Mouse (Mus musculus) neural tube, embryonic 11.5 days (tissue): ENCODE measurements around the gene Zbtb18. TPM values are rescaled to one million over a fixed set of nuclear protein-coding genes. Genes with fewer than 3 reads are reported as not detected.

ENCODE experiments used
- ATAC-seq: fragments of 200-750 bp; cut with Nextera tagmentation; 2 replicates; pipeline ENCODE4 v1.8.0; 2017; ENCODE audit warnings: moderate number of reproducible peaks, mild to moderate bottlenecking, moderate TSS enrichment, moderate library complexity; ENCODE audit not compliant: insufficient read depth, low FRiP score, low TSS enrichment
- DNase-seq: peaks from one replicate; pipeline ENCODE4 v3.0.0-alpha.2; 2015; ENCODE audit warnings: low spot score
- H3K27ac ChIP-seq: fragments of 300-500 bp; sonication (generic); 2 replicates; pipeline ENCODE4 v1.5.1; 2014; ENCODE audit warnings: low read depth, mild to moderate bottlenecking, low read length
- H3K27me3 ChIP-seq: fragments of 300-500 bp; sonication (generic); 2 replicates; pipeline ENCODE4 v1.6.1; 2014; ENCODE audit warnings: mild to moderate bottlenecking, low read length, mixed read lengths; ENCODE audit not compliant: control insufficient read depth, insufficient read depth
- H3K36me3 ChIP-seq: fragments of 300-500 bp; sonication (generic); 2 replicates; pipeline ENCODE4 v1.6.1; 2014; ENCODE audit warnings: mild to moderate bottlenecking, low read length, moderate library complexity, mixed read lengths; ENCODE audit not compliant: control insufficient read depth, insufficient read depth
- H3K4me1 ChIP-seq: fragments of 300-500 bp; sonication (generic); 2 replicates; pipeline ENCODE4 v1.6.1; 2014; ENCODE audit warnings: low read length, mixed read lengths; ENCODE audit not compliant: control insufficient read depth, insufficient read depth
- H3K4me2 ChIP-seq: fragments of 300-500 bp; sonication (generic); 2 replicates; pipeline ENCODE4 v1.6.1; 2014; ENCODE audit warnings: low read depth, mild to moderate bottlenecking, moderate library complexity
- H3K4me3 ChIP-seq: fragments of 300-500 bp; sonication (generic); 2 replicates; pipeline ENCODE4 v1.5.1; 2014; ENCODE audit warnings: low read depth, low read length
- H3K9ac ChIP-seq: fragments of 300-500 bp; sonication (generic); 2 replicates; pipeline ENCODE4 v1.6.1; 2014; ENCODE audit warnings: mild to moderate bottlenecking, low read length
- H3K9me3 ChIP-seq: fragments of 300-500 bp; sonication (generic); 2 replicates; pipeline ENCODE4 v1.6.1; 2016; ENCODE audit warnings: low read length; ENCODE audit not compliant: control insufficient read depth
- WGBS: fragments of 180-500 bp; shearing (Covaris S2); extraction: QIAGEN DNeasy Blood & Tissue Kit; methylation state at CpG from one replicate; pipeline ENCODE4 v1.1.7; 2014; 5-methylcytosine and 5-hydroxymethylcytosine counted together
- polyA plus RNA-seq: library from polyadenylated mRNA; unstranded; fragments of >200 nt; fragmentation: Nextera tagmentation; extraction: Ambion mirVana; gene quantifications from 2 replicates; pipeline ENCODE4 v1.2.1, GENCODE M21; 2014

Gene Zbtb18
- polyA plus RNA-seq, 1 experiment from 2014 or later = 11.6 TPM

DNA sequence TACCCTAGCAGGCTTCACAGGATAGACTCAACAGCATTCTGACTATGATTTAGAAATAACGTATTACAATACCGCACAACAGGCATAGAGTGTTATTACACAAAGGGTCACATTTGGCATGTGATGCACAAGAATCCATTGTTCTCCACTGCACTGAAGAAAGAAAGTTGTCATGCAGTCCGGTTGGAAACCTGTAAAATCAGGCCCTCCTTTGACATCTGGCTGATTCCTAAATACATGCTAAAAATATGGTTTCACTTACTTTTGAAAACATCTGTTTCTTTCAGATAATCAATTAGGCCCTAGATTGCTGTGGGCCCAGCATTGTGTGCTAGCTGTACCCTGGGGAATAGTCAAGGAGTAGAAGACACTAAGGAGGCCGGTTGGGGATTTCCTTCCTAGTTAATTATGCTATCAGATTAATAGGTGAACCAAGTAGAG lies 9.9 kb downstream of the Zbtb18 start:
- Histone ChIP-seq H3K9ac (no peak overlapping the region), H3K27ac (peak overlapping the region; percentile 2; the same call in 1 of the 2 replicates), H3K27me3 (no peaks in the 10 kb centered on the region), H3K9me3 (no peaks in the 10 kb centered on the region), H3K4me2 (no peak overlapping the region), H3K36me3 (peaks cover 6% of the 10 kb centered on the region), H3K4me1 (peaks cover 23% of the 10 kb centered on the region), H3K4me3 (no peak overlapping the region)
- no peak for DNase-seq
- WGBS = 33% methylated on average over 4 of the region's 4 CpGs
- ATAC-seq = no peak

DNA sequence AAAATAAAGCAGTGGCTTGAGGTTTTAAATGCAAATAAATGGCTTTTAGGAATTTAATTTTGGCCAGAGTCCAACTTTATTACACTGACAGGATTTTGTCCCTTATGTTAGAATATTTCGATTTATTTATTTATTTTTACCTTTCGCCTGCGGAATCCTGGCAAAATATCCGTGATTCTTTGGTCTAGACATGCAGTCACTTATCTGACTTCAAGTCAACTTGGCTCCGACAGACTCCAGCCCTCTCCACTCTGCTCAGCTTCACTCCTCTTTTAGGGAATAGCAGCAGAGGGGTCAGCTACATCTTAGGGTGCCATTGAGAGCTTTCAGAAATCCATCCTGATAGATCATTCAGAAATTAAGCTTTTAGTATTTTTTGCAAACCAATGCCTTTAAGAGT lies 10.8 kb downstream of the Zbtb18 start:
- no peak for DNase-seq
- Histone ChIP-seq H3K9ac (no peak overlapping the region), H3K27ac (no peak overlapping the region)

GRCm38 (mm10) chr1:177453806-177454205 lies 11.7 kb downstream of the Zbtb18 start:
- Histone ChIP-seq H3K9ac (no peak overlapping the region), H3K4me1 (peaks cover 9% of the 10 kb centered on the region; the same call in 1 of the 2 replicates)
- ATAC-seq = no peak

More for the DNA sequence above, 10.8 kb downstream of the Zbtb18 start:
- 75% methylated on average over 5 of the region's 5 CpGs for WGBS
- H3K4me1 ChIP-seq = peaks cover 13% of the 10 kb centered on the region; the same call in 1 of the 2 replicates
- H3K36me3 ChIP-seq = peaks cover 4% of the 10 kb centered on the region; the same call in 1 of the 2 replicates
- ATAC-seq = no peak
- no peaks in the 10 kb centered on the region for H3K27me3 ChIP-seq
- H3K4me3 ChIP-seq = no peak overlapping the region
- H3K9me3 ChIP-seq = no peaks in the 10 kb centered on the region
- no peak overlapping the region for H3K4me2 ChIP-seq

DNA sequence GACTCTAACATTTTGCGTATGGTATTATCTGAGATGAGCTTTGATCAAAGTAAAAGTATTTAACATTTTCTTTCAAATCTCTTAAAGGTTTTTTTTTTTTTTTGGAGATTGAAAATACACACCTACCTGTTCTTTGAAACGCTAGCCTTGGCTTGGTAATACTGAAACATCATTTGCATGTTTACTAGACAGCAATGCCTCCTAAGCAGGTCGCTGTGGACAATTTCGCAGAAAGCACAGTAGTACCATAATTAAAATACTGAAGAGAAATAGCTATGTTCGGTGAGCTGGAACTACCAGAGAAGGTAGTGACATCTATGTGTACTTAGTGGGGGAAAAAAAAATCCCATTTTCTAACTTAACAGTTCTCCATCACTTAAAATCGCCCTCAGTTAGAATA lies 12.3 kb downstream of the Zbtb18 start:
- no peak for DNase-seq
- Histone ChIP-seq H3K9ac (no peak overlapping the region), H3K4me1 (peaks cover 7% of the 10 kb centered on the region; the same call in 1 of the 2 replicates), H3K27me3 (no peaks in the 10 kb centered on the region), H3K27ac (no peak overlapping the region), H3K4me3 (no peak overlapping the region), H3K4me2 (no peak overlapping the region), H3K9me3 (no peaks in the 10 kb centered on the region), H3K36me3 (no peaks in the 10 kb centered on the region)
- whole genome bisulfite sequencing = 91% methylated on average over 6 of the region's 6 CpGs
- ATAC-seq = no peak

More at GRCm38 (mm10) chr1:177453806-177454205, 11.7 kb downstream of the Zbtb18 start:
- Histone ChIP-seq H3K9me3 (no peaks in the 10 kb centered on the region), H3K27ac (no peak overlapping the region), H3K4me3 (no peak overlapping the region), H3K4me2 (no peak overlapping the region), H3K36me3 (no peaks in the 10 kb centered on the region), H3K27me3 (no peaks in the 10 kb centered on the region)
- no peak for DNase-seq
- WGBS = 15% methylated on average over 8 of the region's 8 CpGs

- no peaks in the 10 kb centered on the region for H3K9me3 ChIP-seq
- no peak overlapping the region for H3K27ac ChIP-seq
- no peaks in the 10 kb centered on the region for H3K36me3 ChIP-seq
- H3K4me1 ChIP-seq = peaks cover 7% of the 10 kb centered on the region; the same call in 1 of the 2 replicates
- H3K4me3 ChIP-seq = no peak overlapping the region
- H3K4me2 ChIP-seq = no peak overlapping the region
- no peaks in the 10 kb centered on the region for H3K27me3 ChIP-seq
- 88% methylated on average over 5 of the region's 5 CpGs for WGBS
- no peak overlapping the region for H3K9ac ChIP-seq
- no peak for DNase-seq
- ATAC-seq = no peak
Measured at GRCm38 (mm10) chr1:177455466-177455865, 13.3 kb downstream of the Zbtb18 start.

DNA sequence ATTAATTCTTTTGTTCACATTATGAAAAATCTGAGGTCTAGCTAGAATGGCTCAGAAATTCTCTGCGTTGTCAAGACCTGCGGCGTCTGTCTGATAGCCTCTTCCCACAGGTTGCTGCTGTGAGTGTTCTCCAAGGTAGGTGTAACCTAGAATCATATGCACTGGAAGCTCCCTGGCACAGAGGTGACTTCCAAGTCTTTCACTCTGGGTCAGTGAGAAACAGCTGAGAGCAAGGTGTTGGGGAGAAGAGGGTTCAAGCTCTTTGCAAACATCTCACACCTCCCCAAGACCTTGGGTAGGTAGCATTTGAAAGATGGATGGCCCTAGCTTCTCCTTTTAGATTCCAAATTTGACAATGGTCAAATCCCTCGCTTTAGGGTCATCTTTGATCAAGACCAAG lies 14.1 kb downstream of the Zbtb18 start:
- Histone ChIP-seq H3K4me3 (no peak overlapping the region), H3K9me3 (no peaks in the 10 kb centered on the region), H3K36me3 (no peaks in the 10 kb centered on the region), H3K27ac (no peak overlapping the region), H3K4me2 (no peak overlapping the region), H3K4me1 (peaks cover 7% of the 10 kb centered on the region; the same call in 1 of the 2 replicates), H3K9ac (no peak overlapping the region), H3K27me3 (no peaks in the 10 kb centered on the region)
- no peak for DNase-seq
- 86% methylated on average over 4 of the region's 4 CpGs for WGBS
- no peak for ATAC-seq

DNA sequence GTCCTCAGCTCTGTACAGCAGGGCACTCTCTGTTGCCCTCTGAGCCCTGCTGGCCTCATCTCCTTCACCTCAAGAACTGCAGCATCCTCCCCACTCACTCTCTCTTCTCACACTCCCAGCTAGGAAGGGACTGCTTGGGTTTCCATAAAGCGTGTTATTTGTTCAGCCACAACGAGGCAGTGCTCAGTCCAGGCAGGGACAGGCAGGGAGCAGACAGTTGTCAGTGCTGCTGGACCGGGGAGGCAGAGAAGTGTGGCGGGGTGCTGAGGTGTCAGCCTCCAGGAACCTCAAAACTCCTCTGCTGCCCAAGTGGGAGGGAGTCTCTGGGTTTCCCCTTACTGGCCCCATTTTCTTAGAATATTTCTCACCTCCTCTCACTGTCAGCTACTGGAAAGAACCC lies 14.6 kb downstream of the Zbtb18 start:
- DNase-seq (no peak), ATAC-seq (no peak)
- Histone ChIP-seq H3K9me3 (no peaks in the 10 kb centered on the region), H3K36me3 (no peaks in the 10 kb centered on the region), H3K4me2 (no peak overlapping the region), H3K4me3 (no peak overlapping the region), H3K27ac (no peak overlapping the region), H3K27me3 (no peaks in the 10 kb centered on the region), H3K9ac (no peak overlapping the region), H3K4me1 (peaks cover 7% of the 10 kb centered on the region; the same call in 1 of the 2 replicates)
- 44% methylated on average over 4 of the region's 4 CpGs for WGBS

DNA sequence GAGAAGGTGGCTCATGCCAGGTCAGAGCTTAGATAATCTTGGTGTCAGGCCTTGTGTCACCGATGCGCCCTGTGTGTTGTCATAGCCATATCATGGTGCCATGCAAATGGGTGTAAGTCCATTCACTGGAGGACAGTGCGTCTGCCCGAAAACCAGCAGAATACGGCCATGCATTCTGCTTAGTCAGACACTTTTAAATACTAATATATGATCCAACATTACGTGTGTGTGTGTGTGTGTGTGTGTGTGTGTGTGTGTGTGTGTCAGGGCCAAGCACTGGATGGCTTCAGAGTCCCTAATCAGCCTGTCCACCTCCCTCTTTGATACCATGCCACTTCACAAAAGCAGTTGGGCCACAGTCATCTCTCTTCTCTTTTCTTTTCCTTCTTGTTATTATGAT lies 15.8 kb downstream of the Zbtb18 start:
- H3K9me3 ChIP-seq = no peaks in the 10 kb centered on the region
- peaks cover 4% of the 10 kb centered on the region; the same call in 1 of the 2 replicates for H3K4me1 ChIP-seq
- H3K27me3 ChIP-seq = no peaks in the 10 kb centered on the region
- ATAC-seq (no peak), DNase-seq (no peak)
- H3K4me2 ChIP-seq = no peak overlapping the region
- no peak overlapping the region for H3K9ac ChIP-seq
- H3K4me3 ChIP-seq = no peak overlapping the region
- no peak overlapping the region for H3K27ac ChIP-seq
- no peaks in the 10 kb centered on the region for H3K36me3 ChIP-seq
- 90% methylated on average over 6 of the region's 6 CpGs for WGBS
